Mouse (Mus musculus) stomach, postnatal 0 days (tissue): ENCODE measurements around the gene Dusp15.

Source experiments
- CTCF ChIP-seq: IDR thresholded peaks from 2 replicates; pipeline ENCODE4 v1.5.1; 2016; ENCODE audit warnings: antibody characterized with exemption, low read depth, mild to moderate bottlenecking, moderate library complexity
- EP300 ChIP-seq: optimal IDR thresholded peaks from 2 replicates; pipeline ENCODE3; 2016; ENCODE audit warnings: antibody characterized with exemption

GRCm38 (mm10) chr2:152951850-152952720, 587 bp upstream of the Dusp15 start:
- no peak for TF ChIP-seq CTCF
- no peak for TF ChIP-seq EP300
